Mouse (Mus musculus): Measurements from ENCODE around the gene 1700022I11Rik.

GRCm38 (mm10) chr4:42952563-42952962 is 16.8 kb upstream of the 1700022I11Rik start:
- TF ChIP-seq CTCF (IDR thresholded peaks at IDR 0.05; ENCODE audit: low read depth, low read length) (no peak), TAL1 (conservative IDR thresholded peaks at IDR 0.05; ENCODE audit: low read depth, low read length) (no peak), GATA2 (IDR thresholded peaks at IDR 0.05; ENCODE audit: borderline replicate concordance, low read depth, low read length) (no peak)
